Mouse (Mus musculus) MEL (cell line): Measurements from ENCODE around the gene Gm20715.

Source experiments
- CHD2 ChIP-seq: IDR thresholded peaks from 2 replicates; pipeline ENCODE4 v1.6.1; 2011; ENCODE audit warnings: low read length, improper control_type of control experiment
- EP300 ChIP-seq, 2 experiments: IDR thresholded peaks; 2 replicates each; pipeline ENCODE4 v1.6.1; 2011; ENCODE audit warnings: improper control_type of control experiment in 2 of 2, low read length in 2 of 2, low read depth in 1 of 2, mild to moderate bottlenecking in 1 of 2

GRCm38 (mm10) chr7:6364761-6365160 lies 45.3 kb upstream of the Gm20715 start:
- TF ChIP-seq EP300 (IDR thresholded peaks at IDR 0.05; ENCODE audit: low read depth in 1 of 2, low read length in 2 of 2) (no peak), CHD2 (no peak)
